In genomic region chr5:43818695-43819094, GRCm38 (mm10) we compare ENCODE assay signal across 9 mouse cellular contexts. TPM values are rescaled to one million over a fixed set of nuclear protein-coding genes. Genes with fewer than 3 reads are reported as not detected.
DNase-seq lines count a peak whose midpoint lies in the region; ATAC-seq lines count a peak whose summit lies in the region.
"Had no signal": no experiment of that assay in that cellular context is flagged by ENCODE, and none has a peak within 500 bp of the region (broad histone marks: within the 10 kb centered on the region; RNA-seq: fewer than 3 reads in every experiment).

TSS of gene Bst1 (plus strand) at chr5:43818885.

- H3K4me1 ChIP-seq in kidney, embryonic 16.5 days (ENCODE audit: insufficient read depth, low read length) = no peaks in the 10 kb centered on the region

- H3K4me3 ChIP-seq in kidney, embryonic 16.5 days (ENCODE audit: low read length) = no peak within 1 kb of the TSS

- H3K27ac ChIP-seq in kidney, embryonic 16.5 days (ENCODE audit: low read length) = no peak within 1 kb of the TSS

- H3K9me3 ChIP-seq in kidney, embryonic 16.5 days (ENCODE audit: low read length) = no peaks in the 10 kb centered on the region

- no peak for DNase-seq in kidney, adult 8-10 months
- no peak for DNase-seq in large intestine, adult 2 months (ENCODE audit: low read depth, low spot score)
- DNase-seq in frontal cortex, adult 2 months (ENCODE audit: extremely low spot score in 1 of 2, low spot score in 1 of 2) = no peak
- DNase-seq in layer of hippocampus, adult 9-10 months (ENCODE audit: low spot score) = no peak
- DNase-seq: thymus, postnatal 36 days had no signal

- no peak within 1 kb of the TSS for H3K9ac ChIP-seq in kidney, embryonic 16.5 days (replicated peaks; ENCODE audit: low read length)

- H3K4me2 ChIP-seq in kidney, embryonic 16.5 days (replicated peaks; ENCODE audit: low read depth, low read length) = no peak within 1 kb of the TSS

- 44% methylated on average over 12 of the region's 12 CpGs for WGBS in kidney, embryonic 16.5 days
- 71% methylated on average over 12 of the region's 12 CpGs for WGBS in large intestine, adult 2 months

- no peaks in the 10 kb centered on the region for H3K27me3 ChIP-seq in kidney, embryonic 16.5 days (ENCODE audit: insufficient read depth, low read length)

- H3K36me3 ChIP-seq in kidney, embryonic 16.5 days (ENCODE audit: insufficient read depth, low read length) = no peaks in the 10 kb centered on the region

- ATAC-seq in kidney, embryonic 16.5 days (ENCODE audit: low FRiP score, low TSS enrichment) = peak; percentile 59; the same call in 1 of the 2 replicates
- ATAC-seq in granulocyte monocyte progenitor cell, adult 5-6 weeks (replicated peaks; ENCODE audit: poor library complexity, severe bottlenecking) = peak; percentile 96
- ATAC-seq in monocyte, adult 5-6 weeks (replicated peaks; ENCODE audit: insufficient number of reproducible peaks, low FRiP score, low TSS enrichment, poor library complexity, severe bottlenecking) = peak; percentile 90

RNA-seq across cellular contexts. Expression of gene Bst1, which starts in this region (rescaled TPM):
- 0.47 and 1.4 TPM in 2 replicates for polyA plus RNA-seq in kidney, embryonic 16.5 days (2015; fragmentation: Nextera tagmentation; extraction: Ambion mirVana)
- 1.8 TPM in 1 of 2 replicates, not detected in the other for total RNA-seq in granulocyte monocyte progenitor cell, adult 5-6 weeks (2014; fragmentation: Nextera tagmentation)
- total RNA-seq in granulocyte monocyte progenitor cell, adult 5-6 weeks (2017) = 0.46 and 1.0 TPM in 2 replicates
- polyA plus RNA-seq in large intestine, adult 2 months (2012; rRNA removed) = 28.4 and 64.2 TPM in 2 replicates
- total RNA-seq in monocyte, adult 5-6 weeks (2017) = 3.8 to 8.0 TPM (median 3.8 TPM) in 3 replicates
- 0.34 and 0.44 TPM in 2 replicates for polyA plus RNA-seq in frontal cortex, adult 2 months (2012; rRNA removed)
- polyA plus RNA-seq: neural tube, embryonic 11.5 days had no signal

Comparison
In these comparisons a context has a peak if more than half of its experiments do, and no peak if none do; other contexts are left out.
1. RNA of gene Bst1 (polyA plus RNA-seq): 28.4 to 64.2 TPM in large intestine, adult 2 months; 0.47 to 1.4 TPM in kidney, embryonic 16.5 days and 0.34 to 0.44 TPM in frontal cortex, adult 2 months; every median in the first group is over 10 times any median in the second.
2. Peak in every context shown above with its lines, with median percentiles within 50 percentile points of each other: ATAC-seq.